Mouse (Mus musculus) G1E-ER4 (cell line): ENCODE measurements around the gene Chil6. TPM values are rescaled to one million over a fixed set of nuclear protein-coding genes. Genes with fewer than 3 reads are reported as not detected.

ENCODE experiments used
- GATA1 ChIP-seq: IDR thresholded peaks from one replicate; pipeline ENCODE4 v1.8.0; 2012; ENCODE audit warnings: low read length, inconsistent platforms
- polyA plus RNA-seq: library from polyadenylated mRNA; stranded (reverse); fragments of >175 nt; gene quantifications from 2 replicates; pipeline ENCODE4 v1.2.3, GENCODE M21; 2012

Gene Chil6
- not detected in 2 replicates for polyA plus RNA-seq

DNA sequence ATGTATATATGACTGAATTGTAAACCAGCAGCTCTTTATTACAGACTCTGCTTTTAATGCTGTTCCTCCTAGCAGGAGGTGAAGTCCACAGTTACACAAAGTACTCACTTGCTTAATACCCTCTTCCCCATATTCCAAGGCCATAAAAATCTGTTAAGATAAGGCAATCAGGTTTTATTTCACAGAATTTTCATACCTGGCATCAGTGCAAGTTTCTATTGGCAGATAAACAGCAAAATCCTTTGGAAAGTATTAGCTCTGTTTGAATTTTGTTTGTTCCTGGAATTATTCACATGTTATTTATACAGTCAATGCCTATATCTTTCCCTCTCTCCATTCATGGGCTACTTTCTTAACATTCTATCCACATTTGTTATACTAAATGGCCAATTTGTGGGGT lies at the start of gene Chil6:
Chil6 (minus strand) TSS at position 101 of the 400 bp plus-strand sequence.
- TF ChIP-seq GATA1: no peak

DNA sequence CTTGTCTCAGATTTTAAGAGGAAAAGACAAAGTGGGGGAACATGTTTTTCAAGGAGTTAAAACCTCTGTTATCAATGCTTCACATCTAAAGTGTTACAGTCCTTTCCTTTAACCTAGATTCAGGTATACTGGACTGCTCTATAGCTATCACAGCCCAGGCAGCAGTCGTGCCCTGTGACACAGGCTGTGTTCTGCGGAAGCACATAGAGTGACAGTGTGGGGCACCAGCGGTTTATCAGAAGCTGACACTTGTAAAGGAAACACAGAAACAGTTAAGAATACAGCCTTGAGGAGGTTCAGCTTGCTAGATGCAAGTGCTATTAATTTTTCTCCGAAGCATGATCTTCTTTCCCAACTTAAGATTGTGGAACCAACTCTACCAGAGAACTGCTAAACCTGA lies 46.6 kb upstream of the Chil6 start:
- no peak for TF ChIP-seq GATA1

DNA sequence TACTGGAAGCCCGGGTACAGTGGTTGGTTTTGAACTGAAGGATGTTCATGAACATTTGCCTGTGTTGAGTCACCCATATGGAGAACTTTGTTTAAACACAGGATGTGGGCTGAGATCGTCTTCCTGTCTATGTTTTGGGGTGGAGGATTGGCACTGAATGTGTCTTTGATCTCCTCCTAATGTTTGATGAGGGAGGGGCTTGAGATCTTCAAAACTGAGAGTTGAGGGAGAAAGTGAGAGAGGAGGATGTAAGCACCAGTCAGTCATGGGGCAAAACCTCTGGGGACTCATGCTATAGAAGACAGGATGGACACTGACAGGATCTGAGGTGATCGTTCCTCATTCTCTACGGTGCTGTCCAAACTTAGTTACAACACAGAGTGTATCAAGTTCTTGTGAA lies 43.6 kb upstream of the Chil6 start:
- no peak for TF ChIP-seq GATA1

DNA sequence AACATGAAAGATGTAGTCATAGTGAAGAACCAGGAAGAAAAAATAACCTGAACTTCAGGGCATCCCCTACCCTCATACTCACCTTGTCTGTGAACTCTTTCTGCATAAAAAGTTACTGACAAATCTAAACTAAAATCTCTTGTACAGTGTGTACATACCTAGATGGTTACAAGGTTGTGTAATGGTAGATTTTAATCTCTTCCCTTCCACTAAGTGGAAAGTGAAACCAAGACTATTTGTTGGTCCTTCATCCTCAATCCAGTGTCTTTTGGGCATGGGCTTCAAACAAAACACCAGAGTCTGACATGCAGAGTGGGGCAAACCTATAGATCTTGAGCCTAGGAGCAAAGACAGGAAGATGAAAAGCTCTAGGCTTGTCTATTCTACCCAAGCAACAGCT lies 43.0 kb upstream of the Chil6 start:
- no peak for TF ChIP-seq GATA1

DNA sequence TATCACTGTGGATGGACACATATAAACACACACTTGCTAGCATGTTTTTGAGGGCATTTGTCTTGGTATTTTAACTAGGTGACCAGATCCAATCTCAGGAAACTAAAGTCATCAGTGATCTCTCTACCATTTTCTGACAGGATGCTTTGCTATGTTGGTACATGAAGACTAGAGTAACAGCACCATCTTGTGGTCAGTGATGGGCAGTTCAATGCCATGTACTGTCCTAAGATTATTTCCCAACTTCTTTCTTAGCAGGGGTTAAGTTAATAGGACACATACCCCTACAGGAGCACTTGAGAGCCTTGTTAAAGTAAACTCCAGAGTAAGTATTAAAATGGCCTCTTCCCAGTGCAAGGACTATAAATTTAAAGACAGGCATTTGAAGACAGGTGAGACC lies 42.6 kb upstream of the Chil6 start:
- no peak for TF ChIP-seq GATA1

Other genes starting within 250 kb of the Chil6 start
- gene Chil3, start 238.6 kb downstream of the Chil6 start, polyA plus RNA-seq: not detected in 2 replicates
- gene Chil4, start 186.7 kb downstream of the Chil6 start, polyA plus RNA-seq: not detected in 2 replicates
- gene Dennd2d, start 76.2 kb upstream of the Chil6 start, polyA plus RNA-seq: not detected in 2 replicates
- 0.78 and 1.2 TPM in 2 replicates for gene Dram2, start 141.6 kb upstream of the Chil6 start, polyA plus RNA-seq
- 1.2 and 1.5 TPM in 2 replicates for gene Cept1, start 141.6 kb upstream of the Chil6 start, polyA plus RNA-seq